Mouse (Mus musculus) lung, postnatal 36 days (tissue): ENCODE measurements around the gene Zfp467.

Experiments used
- DNase-seq: peaks from one replicate; pipeline ENCODE4 v3.0.0; 2022; ENCODE audit warnings: mixed read lengths

Zfp467 gene

DNA sequence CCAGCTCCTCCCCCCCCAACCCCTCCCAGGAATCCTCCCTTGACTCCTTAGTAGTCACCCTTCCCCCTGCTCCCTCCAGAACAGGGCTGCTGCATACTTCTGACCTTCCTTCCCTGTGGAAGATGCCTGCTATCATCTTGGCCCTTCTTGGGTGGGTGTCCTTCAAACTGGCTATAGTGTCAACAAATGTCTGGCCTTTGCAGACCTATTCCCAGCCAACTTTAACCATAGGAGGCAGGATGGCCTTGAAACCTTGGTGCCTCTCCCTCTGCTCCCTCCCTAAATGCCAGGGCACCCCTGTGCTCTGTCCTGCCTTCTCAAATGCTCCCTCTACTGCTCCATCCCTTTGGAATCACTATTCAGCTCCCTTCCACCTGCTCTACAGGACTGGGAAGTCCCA lies 6.0 kb downstream of the Zfp467 start:
- no peak for DNase-seq

DNA sequence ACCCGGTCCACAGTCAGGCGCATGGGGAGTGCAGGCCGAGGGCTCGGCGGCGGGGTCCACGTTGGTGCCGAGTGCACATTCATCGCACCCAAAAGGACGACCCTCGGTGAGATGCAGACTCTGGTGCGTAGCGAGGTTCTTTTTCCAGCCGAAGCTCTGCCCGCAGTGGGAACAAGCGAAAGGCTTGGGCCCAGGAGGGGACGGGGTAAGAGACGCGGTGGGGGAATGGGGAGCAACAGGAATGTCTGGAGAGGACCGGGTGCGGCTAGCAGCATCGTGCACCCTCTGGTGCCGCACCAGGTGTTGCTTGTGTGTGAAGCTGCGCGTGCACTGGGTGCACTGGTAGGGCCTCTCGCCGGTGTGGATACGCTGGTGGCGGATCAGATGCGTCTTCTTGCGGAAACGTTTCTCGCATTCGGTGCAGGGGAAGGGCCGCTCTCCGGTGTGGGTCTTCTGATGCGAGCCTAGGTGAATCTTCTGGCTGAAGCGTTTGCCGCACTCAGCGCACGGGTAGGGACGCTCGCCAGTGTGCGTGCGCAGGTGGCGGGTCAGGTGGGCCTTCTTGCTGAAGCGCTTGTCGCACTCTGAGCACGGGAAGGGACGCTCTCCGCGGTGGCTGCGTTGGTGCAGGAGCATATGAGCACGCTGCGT lies 7.0 kb downstream of the Zfp467 start:
- no peak for DNase-seq

DNA sequence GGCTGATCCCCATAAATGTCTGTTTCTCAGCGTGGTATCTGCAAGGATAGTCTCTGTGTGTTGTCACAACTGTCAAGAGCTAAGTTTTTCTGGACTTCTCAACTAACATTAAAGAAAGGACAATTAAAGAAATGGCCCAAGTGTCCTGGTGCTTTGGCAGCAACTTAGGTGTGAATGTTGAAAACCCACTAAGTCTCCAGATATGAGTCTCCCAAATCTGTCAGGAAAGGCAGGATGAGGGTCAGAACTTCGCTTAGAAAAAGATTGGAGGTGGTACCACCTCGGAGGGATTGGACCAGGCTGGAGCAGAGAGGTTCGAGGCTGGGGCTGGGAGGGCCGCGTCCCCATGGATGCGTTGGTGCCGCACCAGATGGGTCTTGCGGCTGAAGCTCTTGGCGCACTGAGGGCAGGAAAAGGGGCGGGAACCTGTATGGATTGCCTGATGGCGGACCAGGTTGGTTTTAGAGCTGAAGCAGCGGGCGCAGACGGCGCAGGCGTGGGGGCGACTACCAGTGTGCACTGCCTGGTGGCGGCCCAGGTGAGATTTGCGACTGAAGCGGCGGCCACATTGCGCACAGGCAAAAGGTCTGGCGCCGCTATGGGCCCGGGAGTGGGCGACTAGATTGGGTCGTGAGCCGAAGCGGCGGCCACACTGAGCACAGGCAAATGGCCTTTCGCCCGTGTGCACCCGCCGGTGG lies 7.8 kb downstream of the Zfp467 start:
- no peak for DNase-seq

GRCm38 (mm10) chr6:48435706-48436349 lies 9.8 kb downstream of the Zfp467 start:
- no peak for DNase-seq

- DNase-seq, result no peak
Measured at GRCm38 (mm10) chr6:48435111-48435510, 10.5 kb downstream of the Zfp467 start.

DNA sequence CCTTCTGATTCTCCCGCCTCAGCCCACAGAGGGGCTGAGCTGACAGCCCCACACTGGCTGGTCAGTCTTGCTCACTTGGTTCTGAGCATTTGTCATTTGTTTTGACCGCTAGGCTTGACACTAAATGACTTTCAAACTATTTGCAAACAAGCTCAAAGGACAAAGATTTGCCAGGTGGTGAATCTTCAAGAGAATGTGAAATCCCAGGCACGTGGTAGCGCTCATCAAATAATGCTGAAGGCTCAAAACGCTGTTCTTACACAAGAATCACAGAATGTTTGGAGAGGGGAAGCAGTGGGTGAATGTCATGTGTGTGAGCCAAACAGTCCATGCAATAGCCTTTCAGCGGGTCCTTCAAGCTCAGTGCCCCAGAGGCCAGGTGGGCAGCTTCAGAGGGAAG lies 11.0 kb downstream of the Zfp467 start:
- DNase-seq, result no peak

DNA sequence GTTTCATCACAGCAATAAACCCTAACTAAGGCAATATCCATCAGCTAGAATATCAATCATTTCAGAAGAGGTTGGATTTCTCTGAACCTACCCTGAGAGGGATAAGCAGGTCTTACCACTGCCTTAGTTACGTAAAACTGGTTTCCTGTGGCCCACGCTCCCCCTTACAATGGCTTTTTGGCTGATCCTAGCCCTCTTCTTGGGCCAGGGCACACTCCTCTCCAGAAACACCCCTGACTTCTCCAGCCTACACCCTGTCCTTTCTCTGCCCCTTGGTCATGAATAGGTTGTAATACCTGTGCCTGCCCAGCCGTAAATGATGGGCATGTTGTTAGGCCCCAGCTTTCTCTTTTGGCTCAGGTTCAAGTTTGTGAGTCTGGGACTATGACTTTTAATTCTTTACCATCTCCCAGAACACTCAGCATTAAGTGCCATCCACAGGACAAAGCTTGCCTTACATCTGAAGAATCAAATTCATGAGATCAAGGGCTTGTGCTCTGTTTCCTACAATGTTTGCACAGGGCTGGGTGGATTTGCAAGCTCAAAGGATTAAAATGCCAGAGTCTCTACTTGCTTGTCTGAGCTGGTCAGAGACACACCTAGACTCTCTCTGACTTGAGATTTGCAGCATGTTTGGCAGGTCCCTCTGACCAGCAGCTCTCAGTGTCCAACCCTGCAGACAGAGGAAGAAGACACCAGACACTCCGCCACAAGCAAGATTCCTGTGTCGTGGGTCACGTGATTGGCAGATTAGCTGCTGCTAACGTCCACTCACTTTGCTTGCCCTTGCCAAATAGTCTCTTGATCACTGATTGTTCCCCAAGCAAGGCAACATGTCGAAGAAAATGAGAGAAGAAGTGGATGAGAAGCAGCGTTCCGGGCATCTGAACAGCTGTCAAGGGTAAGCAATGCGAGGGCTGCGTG lies 12.5 kb downstream of the Zfp467 start:
- peak; percentile 32 for DNase-seq

- no peak for DNase-seq
Measured at GRCm38 (mm10) chr6:48430748-48431147, 14.9 kb downstream of the Zfp467 start.

DNA sequence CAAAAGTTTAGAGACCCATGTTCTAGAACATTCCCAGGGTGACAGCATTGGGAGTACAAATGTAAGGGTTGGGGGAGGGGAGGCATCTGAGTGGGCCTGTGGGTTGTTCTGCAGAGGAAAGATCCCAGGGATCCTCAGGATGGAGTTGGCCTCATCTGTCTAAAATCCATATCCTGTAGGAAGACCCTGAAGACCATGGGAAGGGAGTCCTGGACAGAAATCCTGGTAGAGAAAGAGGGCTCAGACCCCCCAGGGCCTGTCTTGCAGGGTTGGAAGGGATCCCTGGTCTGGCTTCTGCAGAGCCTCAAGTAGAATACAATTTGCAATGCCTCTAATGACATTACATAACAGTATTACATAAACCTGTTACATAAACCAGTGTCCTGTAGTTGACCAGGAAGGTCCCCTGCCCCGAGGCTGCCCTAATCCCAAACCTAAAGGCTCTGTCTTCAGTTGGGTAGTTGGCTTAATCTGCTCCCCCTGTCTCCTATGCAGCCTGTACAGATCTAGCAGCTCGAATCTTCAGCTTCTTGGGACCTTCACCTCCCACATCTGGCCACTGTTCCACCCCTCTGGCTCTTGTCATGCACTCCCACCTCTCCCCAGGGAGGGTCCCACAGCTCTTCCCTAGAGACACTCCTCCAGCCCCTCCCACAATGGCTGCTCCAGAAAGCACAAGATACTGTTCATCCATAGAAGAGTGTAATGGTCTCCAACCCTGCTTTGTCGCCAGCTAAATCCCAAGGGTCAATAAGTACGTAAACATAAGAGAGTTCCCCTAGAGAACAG lies 16.7 kb downstream of the Zfp467 start:
- no peak for DNase-seq

- no peak for DNase-seq
Measured at GRCm38 (mm10) chr6:48426956-48427355, 18.7 kb downstream of the Zfp467 start.

GRCm38 (mm10) chr6:48424074-48424473 lies 21.6 kb downstream of the Zfp467 start:
- DNase-seq, result no peak

GRCm38 (mm10) chr6:48423336-48423735 lies 22.3 kb downstream of the Zfp467 start:
- no peak for DNase-seq

- no peak for DNase-seq
Measured at GRCm38 (mm10) chr6:48420647-48421046, 25.0 kb downstream of the Zfp467 start.

GRCm38 (mm10) chr6:48416486-48416885 lies 29.1 kb downstream of the Zfp467 start:
- DNase-seq, result no peak

DNA sequence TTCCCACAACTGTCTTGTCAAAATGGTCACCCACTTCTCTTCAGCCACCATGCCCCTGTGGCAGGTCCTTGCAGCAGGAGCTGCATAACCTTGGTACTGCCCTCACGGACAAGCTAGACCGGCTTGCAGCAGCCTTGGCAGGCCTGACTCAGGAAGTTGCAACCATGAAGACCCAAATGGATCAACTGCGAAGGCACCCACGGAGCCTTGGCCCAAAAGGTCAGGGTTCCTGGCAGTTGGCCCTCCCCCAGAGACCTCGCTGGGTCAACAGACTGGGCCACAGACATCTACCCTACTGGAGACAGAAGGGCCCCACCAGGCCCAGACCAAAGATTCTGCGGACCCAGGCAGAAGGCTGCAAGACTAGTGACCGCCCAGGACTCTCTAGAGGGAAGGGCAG lies 30.0 kb downstream of the Zfp467 start:
- DNase-seq, result no peak

GRCm38 (mm10) chr6:48414886-48415285 lies 30.7 kb downstream of the Zfp467 start:
- no peak for DNase-seq

- DNase-seq, result no peak
Measured at GRCm38 (mm10) chr6:48413081-48413480, 32.5 kb downstream of the Zfp467 start.

DNA sequence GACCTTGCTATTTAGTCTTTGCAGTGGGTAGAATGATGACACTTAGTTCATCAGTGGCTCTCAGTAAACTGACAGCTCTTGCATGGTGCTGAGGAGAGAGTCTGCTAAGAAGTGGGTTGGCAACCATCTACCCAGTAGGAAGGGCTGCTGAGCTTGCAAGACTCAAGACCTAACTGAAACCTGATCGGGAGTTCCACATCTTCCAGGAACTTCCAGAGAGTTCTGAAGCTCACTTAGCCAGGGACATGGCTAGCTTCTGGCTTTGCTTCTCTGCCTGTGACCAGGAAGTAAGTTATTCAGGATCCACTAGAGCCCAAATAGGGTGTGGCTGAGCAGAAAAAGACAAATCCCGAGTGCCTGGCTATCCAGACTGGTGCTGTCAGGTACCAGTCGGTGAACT lies 33.0 kb downstream of the Zfp467 start:
- no peak for DNase-seq

DNA sequence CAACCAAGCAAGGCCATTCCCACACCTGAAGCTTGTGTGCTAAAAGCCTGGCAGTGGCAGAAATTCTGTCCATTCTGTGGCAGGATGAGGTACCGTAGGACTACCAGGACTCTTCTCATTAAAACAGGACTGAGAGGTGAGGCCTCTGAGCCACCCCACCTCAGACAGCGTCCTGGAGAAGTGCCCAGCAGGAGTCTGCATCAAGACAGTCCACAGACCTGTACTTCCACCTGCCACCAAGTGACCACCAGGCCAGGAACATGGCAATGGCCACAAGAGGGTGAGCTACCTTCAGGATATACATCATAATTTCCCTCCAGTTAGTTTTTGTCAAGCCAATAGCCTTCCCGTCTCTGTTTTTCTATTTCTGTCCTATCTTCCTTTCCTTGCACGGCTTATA lies 33.5 kb downstream of the Zfp467 start:
- DNase-seq, result no peak

DNA sequence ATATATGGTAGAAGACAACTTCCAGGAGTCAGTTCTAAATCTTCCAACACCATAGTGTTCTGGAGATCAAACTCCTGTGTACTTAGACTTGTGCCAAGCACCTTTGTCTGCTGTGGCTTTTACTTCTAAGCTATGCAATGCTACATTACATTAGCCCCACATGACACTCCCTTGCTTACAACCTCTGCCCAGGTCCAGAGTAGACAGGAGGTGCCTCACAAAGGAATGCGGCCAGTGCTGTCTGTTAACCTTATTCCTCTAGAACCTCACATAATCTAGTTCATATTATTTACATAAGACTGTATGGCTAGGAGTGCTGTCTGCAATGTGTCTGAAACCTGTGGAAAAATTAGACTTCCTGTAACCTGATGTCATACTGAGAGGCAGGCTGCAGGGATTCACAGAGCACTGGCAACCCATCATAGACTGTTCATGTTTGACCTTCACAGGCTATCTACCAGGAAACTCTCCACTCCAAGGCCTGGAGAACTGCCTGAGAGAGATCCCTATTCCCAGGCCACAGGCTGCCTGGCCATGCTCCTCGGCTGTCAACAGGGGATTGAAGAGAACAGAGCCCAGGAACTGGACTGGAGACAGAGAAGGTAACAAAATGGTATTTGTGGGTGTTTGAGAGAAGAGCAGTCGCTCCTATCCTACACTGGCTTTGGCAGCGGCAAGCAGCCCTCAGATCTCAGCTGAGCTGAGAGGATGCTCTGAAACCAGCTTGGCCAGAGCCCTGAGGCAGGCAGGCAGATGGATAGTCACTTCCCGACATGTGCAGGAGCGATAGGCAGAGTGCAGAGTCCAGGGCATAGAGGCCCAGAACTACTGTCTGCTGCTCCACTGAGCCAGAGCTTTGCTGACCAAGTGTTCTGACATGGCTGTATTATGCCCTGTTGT lies 34.2 kb downstream of the Zfp467 start:
- no peak for DNase-seq

DNA sequence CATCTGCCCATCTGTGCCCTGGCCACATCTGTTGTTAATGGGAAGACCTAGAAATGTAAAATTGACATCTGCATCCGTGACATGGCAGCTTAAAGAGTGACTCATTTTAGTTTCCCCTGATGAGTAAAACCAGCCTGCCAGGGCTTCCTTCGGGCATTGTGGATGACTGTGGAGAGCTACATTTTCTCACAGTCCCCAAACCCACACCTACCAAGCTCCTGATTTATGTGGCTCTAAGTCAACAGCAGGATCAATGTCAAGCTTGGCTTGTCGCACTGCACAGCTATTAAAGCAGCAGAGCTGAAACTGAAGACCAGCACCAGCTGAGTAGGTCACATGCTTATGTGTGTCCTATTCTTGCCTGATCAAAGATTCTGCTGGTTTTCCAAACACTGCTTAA lies 35.1 kb downstream of the Zfp467 start:
- DNase-seq, result no peak
